Mouse (Mus musculus) lung, embryonic 16.5 days (tissue): Measurements from ENCODE around the gene Fmo2. TPM values are rescaled to one million over a fixed set of nuclear protein-coding genes. Genes with fewer than 3 reads are reported as not detected.

Experiments
- ATAC-seq: fragments of 200-750 bp; cut with Nextera tagmentation; 2 replicates; pipeline ENCODE4 v1.8.0; 2017; ENCODE audit warnings: low read depth, mild to moderate bottlenecking, moderate library complexity
- H3K27ac ChIP-seq: fragments of 300-500 bp; sonication (generic); 2 replicates; pipeline ENCODE4 v1.5.1; 2014; ENCODE audit warnings: mild to moderate bottlenecking, control low read depth, low read length
- H3K27me3 ChIP-seq: fragments of 300-500 bp; sonication (generic); 2 replicates; pipeline ENCODE4 v1.6.1; 2014; ENCODE audit warnings: low read depth, low read length, mixed read lengths; ENCODE audit not compliant: control insufficient read depth, insufficient read depth
- H3K36me3 ChIP-seq: fragments of 300-500 bp; sonication (generic); 2 replicates; pipeline ENCODE4 v1.6.1; 2014; ENCODE audit warnings: low read length; ENCODE audit not compliant: control insufficient read depth, insufficient read depth
- H3K4me1 ChIP-seq: fragments of 300-500 bp; sonication (generic); replicated peaks from 2 replicates; pipeline ENCODE4 v1.6.1; 2014; ENCODE audit warnings: low read length, mixed read lengths; ENCODE audit not compliant: control insufficient read depth, insufficient read depth
- H3K4me2 ChIP-seq: fragments of 300-500 bp; sonication (generic); 2 replicates; pipeline ENCODE4 v1.6.1; 2014; ENCODE audit warnings: low read depth, low read length, control low read depth
- H3K4me3 ChIP-seq: fragments of 300-500 bp; sonication (generic); 2 replicates; pipeline ENCODE4 v1.5.1; 2014; ENCODE audit warnings: mild to moderate bottlenecking, low read length, control low read depth
- H3K9ac ChIP-seq: fragments of 300-500 bp; sonication (generic); 2 replicates; pipeline ENCODE4 v1.6.1; 2014; ENCODE audit warnings: low read length, control low read depth
- H3K9me3 ChIP-seq: fragments of 300-500 bp; sonication (generic); 2 replicates; pipeline ENCODE4 v1.6.1; 2016; ENCODE audit warnings: low read length; ENCODE audit not compliant: control insufficient read depth
- WGBS: fragments of 180-500 bp; shearing (Covaris S2); extraction: QIAGEN DNeasy Blood & Tissue Kit; methylation state at CpG from one replicate; pipeline ENCODE4 v1.1.7; 2014; 5-methylcytosine and 5-hydroxymethylcytosine counted together
- polyA plus RNA-seq: library from polyadenylated mRNA; unstranded; fragments of >200 nt; fragmentation: Nextera tagmentation; extraction: Ambion mirVana; gene quantifications from 2 replicates; pipeline ENCODE4 v1.2.1, GENCODE M21; 2015

The Fmo2 gene
- polyA plus RNA-seq, 1 experiment from 2014 or later, result 48.3 TPM

DNA sequence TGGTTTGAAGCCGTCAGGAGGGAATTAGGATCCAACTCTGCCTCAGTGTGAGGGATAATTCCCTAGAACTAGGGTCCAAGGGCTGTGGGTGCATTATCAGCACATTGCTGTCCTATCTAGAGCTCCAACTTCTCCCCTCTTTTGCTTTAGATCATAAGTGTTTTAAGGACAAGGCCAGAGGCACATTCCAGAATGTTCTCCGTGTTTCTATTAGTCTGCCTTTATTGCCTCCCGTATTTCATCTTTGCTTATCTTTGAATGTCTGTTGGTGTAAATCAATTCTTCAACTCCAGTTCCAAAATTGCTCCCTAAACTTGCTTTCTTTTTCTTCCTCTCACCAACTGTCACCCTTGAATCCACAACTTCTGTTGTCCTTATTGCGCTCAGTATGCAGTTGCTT lies 33.9 kb upstream of the Fmo2 start:
- no peak for ATAC-seq
- Histone ChIP-seq H3K4me2 (no peak overlapping the region), H3K27ac (peak overlapping the region; percentile 65), H3K27me3 (no peaks in the 10 kb centered on the region), H3K4me1 (0 out of 2 replicates have a peak, but pooled peaks cover 3% of the 10 kb centered on the region), H3K4me3 (no peak overlapping the region), H3K36me3 (no peaks in the 10 kb centered on the region), H3K9ac (no peak overlapping the region), H3K9me3 (no peaks in the 10 kb centered on the region)
- WGBS, result 78% methylated on average over 4 of the region's 4 CpGs

GRCm38 (mm10) chr1:162931880-162932279 lies 33.4 kb upstream of the Fmo2 start:
- Histone ChIP-seq H3K4me3 (no peak overlapping the region), H3K27me3 (no peaks in the 10 kb centered on the region), H3K4me1 (0 out of 2 replicates have a peak, but pooled peaks cover 3% of the 10 kb centered on the region), H3K9me3 (no peaks in the 10 kb centered on the region), H3K4me2 (no peak overlapping the region), H3K9ac (no peak overlapping the region), H3K36me3 (no peaks in the 10 kb centered on the region), H3K27ac (peak overlapping the region; percentile 65)
- peak; percentile 75 for ATAC-seq
- WGBS, result 59% methylated on average over 5 of the region's 5 CpGs

DNA sequence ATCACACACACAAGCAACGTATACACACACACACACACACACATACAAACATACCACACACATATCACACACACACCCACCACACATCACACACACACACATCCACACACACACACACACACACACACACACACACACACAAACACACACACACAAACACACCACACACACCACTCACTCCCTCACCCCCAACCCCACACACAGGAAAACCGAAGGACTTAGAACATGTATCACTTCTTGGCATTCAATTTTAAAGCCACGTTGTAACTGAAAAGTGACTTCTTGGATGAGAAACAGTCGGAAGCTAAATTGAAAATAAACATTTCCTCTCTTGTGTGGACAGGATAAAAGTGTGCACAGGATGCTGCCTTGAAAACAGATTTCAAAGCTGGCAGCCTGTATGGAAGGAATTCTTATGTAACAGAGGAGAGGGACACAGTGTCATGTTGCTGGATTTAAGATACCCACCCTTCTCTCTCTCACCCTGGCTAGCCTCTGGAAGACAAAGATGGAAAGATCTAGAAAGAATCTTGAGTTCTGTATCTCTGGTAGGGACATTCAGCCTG lies 32.9 kb upstream of the Fmo2 start:
- Histone ChIP-seq H3K4me2 (no peak overlapping the region), H3K9me3 (no peaks in the 10 kb centered on the region), H3K9ac (no peak overlapping the region), H3K36me3 (no peaks in the 10 kb centered on the region), H3K27ac (peak overlapping the region; percentile 65), H3K4me3 (no peak overlapping the region), H3K27me3 (no peaks in the 10 kb centered on the region), H3K4me1 (0 out of 2 replicates have a peak, but pooled peaks cover 3% of the 10 kb centered on the region)
- 38% methylated on average over 4 of the region's 4 CpGs for WGBS
- ATAC-seq, result peak; percentile 90

DNA sequence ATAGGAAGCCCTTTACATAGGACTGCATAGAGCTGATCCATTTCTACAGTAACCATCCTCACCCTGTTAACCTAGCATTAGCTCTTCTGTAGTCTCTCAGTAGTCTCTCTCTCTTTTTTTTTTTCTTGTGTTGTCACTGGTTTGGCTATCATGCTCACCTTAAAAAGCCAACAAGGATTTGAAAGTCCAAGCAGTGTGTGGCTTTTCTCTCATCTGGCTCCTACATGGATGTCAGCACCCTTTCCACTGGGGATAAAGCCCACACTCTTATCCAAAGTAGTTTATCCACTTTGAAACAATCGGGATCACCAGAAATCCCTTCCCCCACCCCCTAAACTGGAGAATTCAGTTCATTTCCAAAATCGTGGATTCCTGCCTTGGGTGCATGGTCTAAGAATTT lies 32.1 kb upstream of the Fmo2 start:
- Histone ChIP-seq H3K36me3 (no peaks in the 10 kb centered on the region), H3K27ac (no peak overlapping the region), H3K9ac (no peak overlapping the region), H3K4me2 (no peak overlapping the region), H3K4me1 (0 out of 2 replicates have a peak, but pooled peaks cover 3% of the 10 kb centered on the region), H3K9me3 (no peaks in the 10 kb centered on the region), H3K27me3 (no peaks in the 10 kb centered on the region), H3K4me3 (no peak overlapping the region)
- no peak for ATAC-seq
- WGBS, result 52% methylated on average over 2 of the region's 2 CpGs

DNA sequence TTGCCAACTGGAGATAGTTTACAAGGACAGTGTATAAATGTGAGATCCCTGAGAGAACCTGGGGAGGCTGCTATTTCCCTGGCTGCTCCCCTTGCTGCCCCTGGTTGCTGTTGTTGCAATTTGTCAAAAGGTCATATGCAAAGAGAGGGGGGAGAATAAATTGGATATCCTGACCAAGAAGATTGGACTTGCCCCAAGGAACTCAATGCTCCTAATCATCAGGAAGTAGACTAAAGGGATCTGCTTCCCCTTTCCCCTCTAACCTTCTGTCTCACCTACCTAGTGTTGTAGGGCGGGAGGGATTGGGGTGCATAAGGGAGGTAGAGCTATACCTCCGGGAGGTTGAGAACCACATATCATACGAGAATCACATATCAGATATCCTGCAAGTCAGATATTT lies 30.6 kb upstream of the Fmo2 start:
- ATAC-seq, result no peak
- H3K4me1 ChIP-seq, result 0 out of 2 replicates have a peak, but pooled peaks cover 3% of the 10 kb centered on the region
- no peaks in the 10 kb centered on the region for H3K9me3 ChIP-seq
- H3K27me3 ChIP-seq, result no peaks in the 10 kb centered on the region
- H3K4me3 ChIP-seq, result no peak overlapping the region
- H3K9ac ChIP-seq, result no peak overlapping the region
- 89% methylated on average over 3 of the region's 3 CpGs for WGBS
- no peaks in the 10 kb centered on the region for H3K36me3 ChIP-seq
- no peak overlapping the region for H3K4me2 ChIP-seq
- H3K27ac ChIP-seq, result no peak overlapping the region

DNA sequence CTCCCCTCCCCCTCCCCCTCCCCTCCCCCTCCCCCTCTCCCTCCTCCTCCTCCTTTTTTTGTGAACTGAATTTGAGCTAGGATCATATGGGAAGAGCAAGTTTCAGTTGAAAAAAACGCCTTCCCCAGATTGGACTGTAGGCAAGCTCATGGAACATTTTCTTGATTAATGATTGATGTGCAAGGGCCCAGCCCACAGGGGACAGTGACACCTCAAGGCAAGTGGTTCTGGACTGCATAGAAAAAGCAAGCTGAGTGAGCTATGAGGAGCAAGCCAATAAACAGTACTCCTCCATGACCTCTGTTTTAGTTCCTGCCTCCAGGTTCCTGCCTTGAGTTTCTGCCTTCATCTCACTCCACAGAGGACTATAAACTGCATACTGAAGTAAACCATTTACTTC lies 26.6 kb upstream of the Fmo2 start:
- Histone ChIP-seq H3K36me3 (no peaks in the 10 kb centered on the region), H3K9ac (no peak overlapping the region), H3K4me2 (no peak overlapping the region), H3K9me3 (no peaks in the 10 kb centered on the region), H3K27ac (no peak overlapping the region), H3K4me3 (no peak overlapping the region), H3K4me1 (no peaks in the 10 kb centered on the region), H3K27me3 (no peaks in the 10 kb centered on the region)
- no peak for ATAC-seq
- WGBS, result 63% methylated on average over 1 of the region's 1 CpGs

DNA sequence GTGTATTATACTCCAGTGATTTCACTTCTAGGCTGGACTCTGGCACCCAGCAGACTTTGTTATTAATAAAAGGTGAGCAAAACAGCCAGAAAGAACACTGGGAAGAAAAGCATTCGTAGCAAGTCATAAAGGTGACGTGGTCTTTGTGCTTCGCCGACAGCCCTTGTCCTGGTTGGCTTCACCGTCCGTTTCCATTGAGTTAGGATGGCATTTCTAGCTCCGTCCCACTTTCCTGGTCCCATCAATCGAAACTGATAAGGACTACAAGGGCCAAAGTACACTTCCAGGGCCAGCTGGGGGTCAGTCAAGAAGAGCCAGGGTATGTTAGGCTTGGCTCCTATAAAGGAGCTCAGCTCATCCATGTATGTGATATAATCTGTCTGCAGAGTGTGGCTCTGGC lies 18.1 kb upstream of the Fmo2 start:
- Histone ChIP-seq H3K36me3 (no peaks in the 10 kb centered on the region), H3K9ac (no peak overlapping the region), H3K27ac (no peak overlapping the region), H3K4me3 (no peak overlapping the region), H3K4me2 (no peak overlapping the region), H3K27me3 (no peaks in the 10 kb centered on the region), H3K4me1 (no peaks in the 10 kb centered on the region), H3K9me3 (no peaks in the 10 kb centered on the region)
- whole genome bisulfite sequencing, result 64% methylated on average over 8 of the region's 8 CpGs
- no peak for ATAC-seq

DNA sequence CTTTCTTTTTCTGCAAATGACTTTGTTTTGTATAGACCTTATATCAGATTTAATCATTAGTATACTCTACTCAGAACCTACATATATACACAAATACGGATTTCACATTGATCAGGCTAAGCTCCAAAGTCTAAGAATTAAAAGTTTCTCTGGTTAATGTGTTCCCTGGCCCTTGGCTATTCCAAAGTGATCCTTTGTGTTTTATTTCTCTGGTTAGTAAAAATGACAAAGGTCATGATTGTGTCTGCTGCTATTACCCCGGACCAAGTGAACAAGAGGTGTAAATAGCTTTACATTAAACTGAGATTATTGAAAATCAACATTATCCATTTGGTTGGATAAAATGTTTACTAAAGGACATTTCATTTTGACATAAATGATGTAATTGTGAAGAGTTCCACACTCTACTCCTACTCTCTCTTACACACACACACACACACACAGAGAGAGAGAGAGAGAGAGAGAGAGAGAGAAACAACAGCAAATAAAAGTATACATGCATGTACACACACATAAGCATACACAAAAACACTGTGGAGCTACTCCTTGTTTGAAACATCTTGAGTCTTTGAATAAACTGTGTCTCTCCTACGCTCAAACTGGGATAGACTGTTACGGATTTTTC lies 16.5 kb upstream of the Fmo2 start:
- H3K4me3 ChIP-seq, result no peak overlapping the region
- no peaks in the 10 kb centered on the region for H3K27me3 ChIP-seq
- ATAC-seq, result peak; percentile 53; the same call in 1 of the 2 replicates
- H3K9ac ChIP-seq, result no peak overlapping the region
- H3K9me3 ChIP-seq, result no peaks in the 10 kb centered on the region
- no peak overlapping the region for H3K4me2 ChIP-seq
- H3K4me1 ChIP-seq, result no peaks in the 10 kb centered on the region
- no peaks in the 10 kb centered on the region for H3K36me3 ChIP-seq
- no peak overlapping the region for H3K27ac ChIP-seq
- 62% methylated on average over 4 of the region's 4 CpGs for WGBS

DNA sequence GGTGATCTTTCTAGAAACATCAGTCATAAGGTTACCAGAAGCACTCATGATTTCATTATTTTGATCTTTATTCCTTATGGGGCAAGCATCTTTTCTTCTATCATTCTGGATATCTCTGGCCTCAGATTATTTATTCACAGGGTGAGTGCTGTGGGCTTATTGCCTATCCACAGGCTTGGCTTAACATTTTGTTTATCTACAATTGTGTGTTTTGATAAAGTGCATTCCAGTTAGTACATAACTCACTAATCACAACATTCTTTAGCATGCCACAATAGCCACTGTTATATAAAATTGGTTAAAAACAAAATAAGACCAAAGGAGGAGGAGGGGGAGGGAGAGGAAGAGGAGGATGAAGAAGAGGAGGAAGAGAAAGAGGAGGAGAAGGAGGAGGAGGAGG lies 13.6 kb upstream of the Fmo2 start:
- Histone ChIP-seq H3K27ac (no peak overlapping the region), H3K27me3 (no peaks in the 10 kb centered on the region)

More for the DNA sequence above, 13.6 kb upstream of the Fmo2 start:
- no peaks in the 10 kb centered on the region for H3K4me1 ChIP-seq
- no peak overlapping the region for H3K4me3 ChIP-seq
- no peak overlapping the region for H3K4me2 ChIP-seq
- no peak overlapping the region for H3K9ac ChIP-seq
- H3K36me3 ChIP-seq, result no peaks in the 10 kb centered on the region
- no peaks in the 10 kb centered on the region for H3K9me3 ChIP-seq
- peak; percentile 89 for ATAC-seq
